Mouse (Mus musculus): ENCODE measurements around the gene Yipf2. TPM values are rescaled to one million over a fixed set of nuclear protein-coding genes. Genes with fewer than 3 reads are reported as not detected.
A peak's percentile ranks its signal among the peaks of the same experiment; 100 is the strongest.
"Not testable (repeated sequence)": the region's sequence is repeated elsewhere in the genome, so short reads cannot be mapped to it uniquely, and the experiment has no call there.

Gene Yipf2
- polyA plus RNA-seq, 1 experiment from 2014 or later = 11.8 TPM

- no peaks in the 10 kb centered on the region for H3K36me3 ChIP-seq (ENCODE audit: control insufficient read depth, insufficient read depth, low read length)
- no peak overlapping the region for H3K27ac ChIP-seq (ENCODE audit: low read depth, low read length)
- no peak overlapping the region for H3K4me2 ChIP-seq
- no peak overlapping the region for H3K4me3 ChIP-seq (ENCODE audit: low read depth, low read length)
- no peaks in the 10 kb centered on the region for H3K4me1 ChIP-seq (ENCODE audit: control insufficient read depth, insufficient read depth, low read length)
- H3K27me3 ChIP-seq (ENCODE audit: control insufficient read depth, insufficient read depth, low read length) = no peaks in the 10 kb centered on the region
- no peaks in the 10 kb centered on the region for H3K9me3 ChIP-seq (replicated peaks; ENCODE audit: control insufficient read depth, low read length)
- no peak overlapping the region for H3K9ac ChIP-seq (ENCODE audit: low read depth, low read length)
- no peak for ATAC-seq (replicated peaks; ENCODE audit: insufficient number of reproducible peaks, low FRiP score, low TSS enrichment)
- WGBS (ENCODE audit: insufficient replicate concordance) = 75% methylated on average over 5 of the region's 5 CpGs
Measured at GRCm38 (mm10) chr9:21605865-21606264, 13.2 kb upstream of the Yipf2 start.

GRCm38 (mm10) chr9:21604119-21604518 lies 11.5 kb upstream of the Yipf2 start:
- Histone ChIP-seq H3K27ac (ENCODE audit: low read depth, low read length) (no peak overlapping the region), H3K4me1 (ENCODE audit: control insufficient read depth, insufficient read depth, low read length) (no peaks in the 10 kb centered on the region), H3K4me2 (no peak overlapping the region), H3K27me3 (ENCODE audit: control insufficient read depth, insufficient read depth, low read length) (no peaks in the 10 kb centered on the region), H3K36me3 (ENCODE audit: control insufficient read depth, insufficient read depth, low read length) (no peaks in the 10 kb centered on the region), H3K9ac (ENCODE audit: low read depth, low read length) (no peak overlapping the region), H3K9me3 (replicated peaks; ENCODE audit: control insufficient read depth, low read length) (no peaks in the 10 kb centered on the region), H3K4me3 (ENCODE audit: low read depth, low read length) (no peak overlapping the region)
- WGBS (ENCODE audit: insufficient replicate concordance) = 69% methylated on average over 5 of the region's 5 CpGs
- ATAC-seq (replicated peaks; ENCODE audit: insufficient number of reproducible peaks, low FRiP score, low TSS enrichment) = no peak

- Histone ChIP-seq H3K4me1 (ENCODE audit: control insufficient read depth, insufficient read depth, low read length) (no peaks in the 10 kb centered on the region), H3K27me3 (ENCODE audit: control insufficient read depth, insufficient read depth, low read length) (no peaks in the 10 kb centered on the region), H3K9me3 (replicated peaks; ENCODE audit: control insufficient read depth, low read length) (no peaks in the 10 kb centered on the region), H3K4me2 (no peak overlapping the region), H3K4me3 (ENCODE audit: low read depth, low read length) (no peak overlapping the region), H3K27ac (ENCODE audit: low read depth, low read length) (no peak overlapping the region), H3K36me3 (ENCODE audit: control insufficient read depth, insufficient read depth, low read length) (no peaks in the 10 kb centered on the region), H3K9ac (ENCODE audit: low read depth, low read length) (no peak overlapping the region)
- ATAC-seq (replicated peaks; ENCODE audit: insufficient number of reproducible peaks, low FRiP score, low TSS enrichment) = 0 out of 2 replicates have a peak, but pooled peaks have one; percentile 11
- 46% methylated on average over 10 of the region's 10 CpGs for WGBS (ENCODE audit: insufficient replicate concordance)
Measured at GRCm38 (mm10) chr9:21601722-21602399, 9.2 kb upstream of the Yipf2 start.

- Histone ChIP-seq H3K9ac (ENCODE audit: low read depth, low read length) (no peak overlapping the region), H3K4me3 (ENCODE audit: low read depth, low read length) (no peak overlapping the region), H3K27me3 (ENCODE audit: control insufficient read depth, insufficient read depth, low read length) (no peaks in the 10 kb centered on the region), H3K4me1 (ENCODE audit: control insufficient read depth, insufficient read depth, low read length) (no peaks in the 10 kb centered on the region), H3K4me2 (no peak overlapping the region), H3K27ac (ENCODE audit: low read depth, low read length) (no peak overlapping the region), H3K9me3 (replicated peaks; ENCODE audit: control insufficient read depth, low read length) (no peaks in the 10 kb centered on the region), H3K36me3 (ENCODE audit: control insufficient read depth, insufficient read depth, low read length) (no peaks in the 10 kb centered on the region)
- ATAC-seq (replicated peaks; ENCODE audit: insufficient number of reproducible peaks, low FRiP score, low TSS enrichment) = no peak
- 75% methylated on average over 2 of the region's 2 CpGs for WGBS (ENCODE audit: insufficient replicate concordance)
Measured at GRCm38 (mm10) chr9:21601073-21601472, 8.4 kb upstream of the Yipf2 start.

GRCm38 (mm10) chr9:21600186-21600585 lies 7.6 kb upstream of the Yipf2 start:
- Histone ChIP-seq H3K27me3 (ENCODE audit: control insufficient read depth, insufficient read depth, low read length) (no peaks in the 10 kb centered on the region), H3K9ac (ENCODE audit: low read depth, low read length) (no peak overlapping the region), H3K27ac (ENCODE audit: low read depth, low read length) (no peak overlapping the region), H3K4me2 (no peak overlapping the region), H3K4me1 (ENCODE audit: control insufficient read depth, insufficient read depth, low read length) (no peaks in the 10 kb centered on the region), H3K4me3 (ENCODE audit: low read depth, low read length) (no peak overlapping the region), H3K36me3 (ENCODE audit: control insufficient read depth, insufficient read depth, low read length) (peaks cover 2% of the 10 kb centered on the region; the same call in 1 of the 2 replicates), H3K9me3 (replicated peaks; ENCODE audit: control insufficient read depth, low read length) (no peaks in the 10 kb centered on the region)
- 64% methylated on average over 3 of the region's 3 CpGs for WGBS (ENCODE audit: insufficient replicate concordance)
- ATAC-seq (replicated peaks; ENCODE audit: insufficient number of reproducible peaks, low FRiP score, low TSS enrichment) = no peak

- ATAC-seq (replicated peaks; ENCODE audit: insufficient number of reproducible peaks, low FRiP score, low TSS enrichment) = no peak
- H3K27ac ChIP-seq (ENCODE audit: low read depth, low read length) = no peak overlapping the region
- no peak overlapping the region for H3K9ac ChIP-seq (ENCODE audit: low read depth, low read length)
- WGBS (ENCODE audit: insufficient replicate concordance) = 25% methylated on average over 2 of the region's 2 CpGs
- H3K36me3 ChIP-seq (ENCODE audit: control insufficient read depth, insufficient read depth, low read length) = peaks cover 3% of the 10 kb centered on the region; the same call in 1 of the 2 replicates
- no peaks in the 10 kb centered on the region for H3K27me3 ChIP-seq (ENCODE audit: control insufficient read depth, insufficient read depth, low read length)
- peaks cover 6% of the 10 kb centered on the region for H3K4me1 ChIP-seq (ENCODE audit: control insufficient read depth, insufficient read depth, low read length)
- no peak overlapping the region for H3K4me3 ChIP-seq (ENCODE audit: low read depth, low read length)
- H3K4me2 ChIP-seq = no peak overlapping the region
- H3K9me3 ChIP-seq (replicated peaks; ENCODE audit: control insufficient read depth, low read length) = no peaks in the 10 kb centered on the region
Measured at GRCm38 (mm10) chr9:21598198-21598597, 5.6 kb upstream of the Yipf2 start.

GRCm38 (mm10) chr9:21594838-21595237 lies 2.2 kb upstream of the Yipf2 start:
- H3K4me1 ChIP-seq (ENCODE audit: control insufficient read depth, insufficient read depth, low read length) = peaks cover 12% of the 10 kb centered on the region
- peaks cover 6% of the 10 kb centered on the region; the same call in 1 of the 2 replicates for H3K36me3 ChIP-seq (ENCODE audit: control insufficient read depth, insufficient read depth, low read length)
- H3K4me2 ChIP-seq = no peak overlapping the region
- H3K27me3 ChIP-seq (ENCODE audit: control insufficient read depth, insufficient read depth, low read length) = no peaks in the 10 kb centered on the region
- H3K9me3 ChIP-seq (replicated peaks; ENCODE audit: control insufficient read depth, low read length) = no peaks in the 10 kb centered on the region
- no peak overlapping the region for H3K4me3 ChIP-seq (ENCODE audit: low read depth, low read length)
- H3K9ac ChIP-seq (ENCODE audit: low read depth, low read length) = no peak overlapping the region
- 80% methylated on average over 2 of the region's 2 CpGs for WGBS (ENCODE audit: insufficient replicate concordance)
- H3K27ac ChIP-seq (ENCODE audit: low read depth, low read length) = no peak overlapping the region
- no peak for ATAC-seq (replicated peaks; ENCODE audit: insufficient number of reproducible peaks, low FRiP score, low TSS enrichment)

- H3K4me3 ChIP-seq (ENCODE audit: low read depth, low read length); H3K27me3 ChIP-seq (ENCODE audit: control insufficient read depth, insufficient read depth, low read length); H3K27ac ChIP-seq (ENCODE audit: low read depth, low read length); H3K9me3 ChIP-seq (replicated peaks; ENCODE audit: control insufficient read depth, low read length); ATAC-seq (replicated peaks; ENCODE audit: insufficient number of reproducible peaks, low FRiP score, low TSS enrichment); H3K9ac ChIP-seq (ENCODE audit: low read depth, low read length): not testable (repeated sequence)
- Histone ChIP-seq H3K4me2 (peak overlapping the region; percentile 99), H3K4me1 (ENCODE audit: control insufficient read depth, insufficient read depth, low read length) (peaks cover 12% of the 10 kb centered on the region), H3K36me3 (ENCODE audit: control insufficient read depth, insufficient read depth, low read length) (peaks cover 10% of the 10 kb centered on the region)
- 83% methylated on average over 8 of the region's 8 CpGs for WGBS (ENCODE audit: insufficient replicate concordance)
Measured at GRCm38 (mm10) chr9:21594350-21594749, 1.7 kb upstream of the Yipf2 start.

GRCm38 (mm10) chr9:21593122-21593721 lies 594 bp upstream of the Yipf2 start:
- Histone ChIP-seq H3K36me3 (ENCODE audit: control insufficient read depth, insufficient read depth, low read length) (peaks cover 21% of the 10 kb centered on the region), H3K27ac (ENCODE audit: low read depth, low read length) (peak overlapping the region; percentile 80), H3K27me3 (ENCODE audit: control insufficient read depth, insufficient read depth, low read length) (no peaks in the 10 kb centered on the region), H3K4me1 (ENCODE audit: control insufficient read depth, insufficient read depth, low read length) (peaks cover 12% of the 10 kb centered on the region), H3K9ac (ENCODE audit: low read depth, low read length) (peak overlapping the region; percentile 80), H3K4me3 (ENCODE audit: low read depth, low read length) (peak overlapping the region; percentile 78), H3K4me2 (peak overlapping the region; percentile 99), H3K9me3 (replicated peaks; ENCODE audit: control insufficient read depth, low read length) (no peaks in the 10 kb centered on the region)
- WGBS (ENCODE audit: insufficient replicate concordance) = 1% methylated on average over 61 of the region's 69 CpGs
- peak; percentile 54 for ATAC-seq (replicated peaks; ENCODE audit: insufficient number of reproducible peaks, low FRiP score, low TSS enrichment)
